Mouse (Mus musculus) liver, adult 2 months (tissue): ENCODE measurements around the gene Tmem178b. TPM values are rescaled to one million over a fixed set of nuclear protein-coding genes. Genes with fewer than 3 reads are reported as not detected.

Experiments used
- DNase-seq: peaks from one replicate; pipeline ENCODE4 v3.0.0-alpha.2; 2011; ENCODE audit warnings: low read depth, low spot score; ENCODE audit errors: extremely low read depth
- H3K27ac ChIP-seq: fragments of 200-500 bp; replicated peaks from 2 replicates; pipeline ENCODE4 v1.5.1; 2012; ENCODE audit warnings: low read depth, mild to moderate bottlenecking, control low read depth, inconsistent platforms, low read length; ENCODE audit not compliant: insufficient read depth
- H3K27me3 ChIP-seq: fragments of 200-500 bp; 2 replicates; pipeline ENCODE4 v1.6.1; 2012; ENCODE audit warnings: mild to moderate bottlenecking, moderate library complexity, low read length, inconsistent platforms; ENCODE audit not compliant: control insufficient read depth, insufficient read depth
- H3K36me3 ChIP-seq: fragments of 200-500 bp; 2 replicates; pipeline ENCODE4 v1.6.1; 2012; ENCODE audit warnings: low read length, inconsistent platforms; ENCODE audit not compliant: control insufficient read depth, insufficient read depth
- H3K4me1 ChIP-seq: fragments of 200-500 bp; 2 replicates; pipeline ENCODE4 v1.6.1; 2011; ENCODE audit warnings: low read length; ENCODE audit not compliant: control insufficient read depth, insufficient read depth
- H3K4me3 ChIP-seq: fragments of 200-500 bp; 2 replicates; pipeline ENCODE4 v1.5.1; 2011; ENCODE audit warnings: low read depth, mild to moderate bottlenecking, control low read depth, low read length, moderate library complexity; ENCODE audit not compliant: insufficient read depth
- H3K79me2 ChIP-seq: fragments of 200-500 bp; 2 replicates; pipeline ENCODE4 v1.6.1; 2012; ENCODE audit warnings: inconsistent platforms, mild to moderate bottlenecking, low read length, moderate library complexity; ENCODE audit not compliant: control insufficient read depth, insufficient read depth
- H3K9ac ChIP-seq: fragments of 200-500 bp; 2 replicates; pipeline ENCODE4 v1.6.1; 2012; ENCODE audit warnings: low read depth, mild to moderate bottlenecking, control low read depth, inconsistent platforms, low read length
- CTCF ChIP-seq: fragments of 200-500 bp; IDR thresholded peaks from 2 replicates; pipeline ENCODE4 v1.5.1; 2011; ENCODE audit warnings: low read depth, low read length, control low read depth
- POLR2A ChIP-seq: fragments of 200-500 bp; IDR thresholded peaks from 2 replicates; pipeline ENCODE4 v1.6.1; 2011; ENCODE audit warnings: low read length, control low read depth; ENCODE audit not compliant: insufficient read depth; ENCODE audit errors: extremely low read depth
- WGBS: fragments of 180-500 bp; shearing (Covaris S2); methylation state at CpG from one replicate; pipeline ENCODE4 v1.1.7; 2018; 5-methylcytosine and 5-hydroxymethylcytosine counted together
- polyA plus RNA-seq: library from polyadenylated mRNA; depleted of rRNA; stranded (reverse); fragments of >200 nt; gene quantifications from 2 replicates; pipeline ENCODE4 v1.2.3, GENCODE M21; 2012
- total RNA-seq: library from RNA; depleted of rRNA; stranded (reverse); fragments of >200 nt; gene quantifications from 2 replicates; pipeline ENCODE4 v1.2.3, GENCODE M21; 2014

Gene Tmem178b
- total and polyA plus RNA-seq, 2 experiments: 0.02 to 0.09 TPM

GRCm38 (mm10) chr6:40098498-40098897, 225.4 kb downstream of the Tmem178b start:
- H3K9ac ChIP-seq: no peak overlapping the region
- no peaks in the 10 kb centered on the region for H3K4me1 ChIP-seq
- H3K4me3 ChIP-seq: no peak overlapping the region
- no peaks in the 10 kb centered on the region for H3K36me3 ChIP-seq
- WGBS: 73% methylated on average over 2 of the region's 2 CpGs
- TF ChIP-seq POLR2A (no peak), CTCF (no peak)
- H3K27me3 ChIP-seq: no peaks in the 10 kb centered on the region
- H3K79me2 ChIP-seq: no peaks in the 10 kb centered on the region
- no peak overlapping the region for H3K27ac ChIP-seq
- no peak for DNase-seq

- TF ChIP-seq POLR2A (no peak), CTCF (no peak)
- H3K79me2 ChIP-seq: no peaks in the 10 kb centered on the region
- H3K27me3 ChIP-seq: no peaks in the 10 kb centered on the region
- H3K36me3 ChIP-seq: no peaks in the 10 kb centered on the region
- H3K4me3 ChIP-seq: no peak overlapping the region
- H3K27ac ChIP-seq: no peak overlapping the region
- DNase-seq: no peak
- H3K4me1 ChIP-seq: no peaks in the 10 kb centered on the region
- 68% methylated on average over 4 of the region's 4 CpGs for WGBS
- H3K9ac ChIP-seq: no peak overlapping the region
Measured at GRCm38 (mm10) chr6:40101785-40102184, 228.7 kb downstream of the Tmem178b start.

- Histone ChIP-seq H3K9ac (no peak overlapping the region), H3K4me1 (no peaks in the 10 kb centered on the region), H3K36me3 (no peaks in the 10 kb centered on the region), H3K79me2 (no peaks in the 10 kb centered on the region), H3K4me3 (no peak overlapping the region), H3K27ac (no peak overlapping the region), H3K27me3 (no peaks in the 10 kb centered on the region)
- TF ChIP-seq POLR2A: no peak
- no peak for TF ChIP-seq CTCF
- no peak for DNase-seq
- WGBS: 74% methylated on average over 4 of the region's 4 CpGs
Measured at GRCm38 (mm10) chr6:40102863-40103262, 229.8 kb downstream of the Tmem178b start.

- WGBS: 75% methylated on average over 5 of the region's 5 CpGs
- H3K9ac ChIP-seq: no peak overlapping the region
- TF ChIP-seq CTCF: no peak
- TF ChIP-seq POLR2A: no peak
Measured at GRCm38 (mm10) chr6:40110029-40110428, 237.0 kb downstream of the Tmem178b start.

GRCm38 (mm10) chr6:40110729-40111128, 237.7 kb downstream of the Tmem178b start:
- Histone ChIP-seq H3K79me2 (no peaks in the 10 kb centered on the region), H3K36me3 (no peaks in the 10 kb centered on the region), H3K4me3 (no peak overlapping the region), H3K27ac (no peak overlapping the region), H3K4me1 (no peaks in the 10 kb centered on the region), H3K27me3 (no peaks in the 10 kb centered on the region; the same call in 1 of the 2 replicates), H3K9ac (no peak overlapping the region)
- DNase-seq: no peak
- TF ChIP-seq CTCF: no peak
- TF ChIP-seq POLR2A: no peak
- WGBS: 74% methylated on average over 2 of the region's 2 CpGs

More at GRCm38 (mm10) chr6:40110029-40110428, 237.0 kb downstream of the Tmem178b start:
- H3K79me2 ChIP-seq: no peaks in the 10 kb centered on the region
- H3K27me3 ChIP-seq: no peaks in the 10 kb centered on the region; the same call in 1 of the 2 replicates
- no peak for DNase-seq
- H3K36me3 ChIP-seq: no peaks in the 10 kb centered on the region
- H3K4me3 ChIP-seq: no peak overlapping the region
- H3K4me1 ChIP-seq: no peaks in the 10 kb centered on the region
- H3K27ac ChIP-seq: no peak overlapping the region

GRCm38 (mm10) chr6:40112488-40112887, 239.4 kb downstream of the Tmem178b start:
- no peaks in the 10 kb centered on the region for H3K79me2 ChIP-seq
- no peak for TF ChIP-seq CTCF
- no peak for TF ChIP-seq POLR2A
- 87% methylated on average over 10 of the region's 10 CpGs for WGBS
- H3K36me3 ChIP-seq: no peaks in the 10 kb centered on the region
- H3K27me3 ChIP-seq: peaks cover 3% of the 10 kb centered on the region; the same call in 1 of the 2 replicates
- H3K4me3 ChIP-seq: no peak overlapping the region
- H3K4me1 ChIP-seq: no peaks in the 10 kb centered on the region
- H3K27ac ChIP-seq: no peak overlapping the region
- no peak for DNase-seq
- H3K9ac ChIP-seq: no peak overlapping the region
